Mouse (Mus musculus) intestine, embryonic 14.5 days (tissue): ENCODE data around the gene Naa38. TPM values are rescaled to one million over a fixed set of nuclear protein-coding genes. Genes with fewer than 3 reads are reported as not detected.
A peak's percentile ranks its signal among the peaks of the same experiment; 100 is the strongest.

ENCODE experiments used
- ATAC-seq: fragments of 200-750 bp; cut with Nextera tagmentation; replicated peaks from 2 replicates; pipeline ENCODE4 v1.8.0; 2017; ENCODE audit warnings: low read depth, moderate number of reproducible peaks, moderate TSS enrichment, moderate library complexity; ENCODE audit not compliant: low FRiP score, low TSS enrichment
- DNase-seq: peaks from one replicate; pipeline ENCODE4 v3.0.0-alpha.2; 2018; ENCODE audit warnings: low spot score
- H3K27ac ChIP-seq: fragments of 300-500 bp; sonication (generic); 2 replicates; pipeline ENCODE4 v1.5.1; 2014; ENCODE audit warnings: low read depth, mild to moderate bottlenecking, control low read depth
- H3K27me3 ChIP-seq: fragments of 300-500 bp; sonication (generic); replicated peaks from 2 replicates; pipeline ENCODE4 v1.6.1; 2014; ENCODE audit warnings: low read length, control low read depth; ENCODE audit not compliant: control insufficient read depth, insufficient read depth
- H3K36me3 ChIP-seq: fragments of 300-500 bp; sonication (generic); 2 replicates; pipeline ENCODE4 v1.6.1; 2014; ENCODE audit warnings: low read length, control low read depth; ENCODE audit not compliant: control insufficient read depth, insufficient read depth
- H3K4me1 ChIP-seq: fragments of 300-500 bp; sonication (generic); replicated peaks from 2 replicates; pipeline ENCODE4 v1.6.1; 2014; ENCODE audit warnings: low read length, control low read depth, mixed read lengths; ENCODE audit not compliant: control insufficient read depth, insufficient read depth
- H3K4me2 ChIP-seq: fragments of 300-500 bp; sonication (generic); 2 replicates; pipeline ENCODE4 v1.6.1; 2014; ENCODE audit warnings: low read length
- H3K4me3 ChIP-seq: fragments of 300-500 bp; sonication (generic); 2 replicates; pipeline ENCODE4 v1.5.1; 2014; ENCODE audit warnings: low read depth, low read length, control low read depth, mixed read lengths
- H3K9ac ChIP-seq: fragments of 300-500 bp; sonication (generic); 2 replicates; pipeline ENCODE4 v1.6.1; 2014; ENCODE audit warnings: mild to moderate bottlenecking, low read length
- H3K9me3 ChIP-seq: fragments of 300-500 bp; sonication (generic); 2 replicates; pipeline ENCODE4 v1.6.1; 2016; ENCODE audit warnings: low read length, control low read depth; ENCODE audit not compliant: control insufficient read depth
- WGBS: fragments of 180-500 bp; shearing (Covaris S2); extraction: QIAGEN DNeasy Blood & Tissue Kit; methylation state at CpG from one replicate; pipeline ENCODE4 v1.1.7; 2014; 5-methylcytosine and 5-hydroxymethylcytosine counted together
- polyA plus RNA-seq: library from polyadenylated mRNA; unstranded; fragments of >200 nt; fragmentation: Nextera tagmentation; extraction: Ambion mirVana; gene quantifications from 2 replicates; pipeline ENCODE4 v1.2.1, GENCODE M21; 2014

Gene Naa38
- polyA plus RNA-seq, 1 experiment from 2014 or later: 197 TPM

- H3K9me3 ChIP-seq: no peaks in the 10 kb centered on the region
- peaks cover 26% of the 10 kb centered on the region for H3K4me1 ChIP-seq
- H3K27ac ChIP-seq: peak overlapping the region; percentile 64
- H3K9ac ChIP-seq: no peak overlapping the region
- peak overlapping the region; percentile 38; the same call in 1 of the 2 replicates for H3K4me2 ChIP-seq
- ATAC-seq (no peak), DNase-seq (no peak)
- 40% methylated on average over 12 of the region's 12 CpGs for WGBS
- no peaks in the 10 kb centered on the region for H3K27me3 ChIP-seq
- H3K36me3 ChIP-seq: peaks cover 21% of the 10 kb centered on the region
- no peak overlapping the region for H3K4me3 ChIP-seq
Measured at GRCm38 (mm10) chr11:69371601-69372000, 23.7 kb upstream of the Naa38 start.

- Histone ChIP-seq H3K27ac (peak overlapping the region; percentile 64), H3K4me2 (peak overlapping the region; percentile 24; the same call in 1 of the 2 replicates), H3K4me1 (peaks cover 25% of the 10 kb centered on the region), H3K4me3 (no peak overlapping the region), H3K9ac (no peak overlapping the region), H3K36me3 (peaks cover 27% of the 10 kb centered on the region), H3K9me3 (no peaks in the 10 kb centered on the region), H3K27me3 (no peaks in the 10 kb centered on the region)
- 31% methylated on average over 12 of the region's 12 CpGs for WGBS
- ATAC-seq (no peak), DNase-seq (peak; percentile 60)
Measured at GRCm38 (mm10) chr11:69372056-69372779, 23.1 kb upstream of the Naa38 start.

- Histone ChIP-seq H3K9ac (no peak overlapping the region), H3K27ac (peak overlapping the region; percentile 64; the same call in 1 of the 2 replicates), H3K36me3 (peaks cover 28% of the 10 kb centered on the region), H3K4me3 (no peak overlapping the region), H3K9me3 (no peaks in the 10 kb centered on the region), H3K4me2 (peak overlapping the region; percentile 24; the same call in 1 of the 2 replicates), H3K27me3 (no peaks in the 10 kb centered on the region), H3K4me1 (peaks cover 24% of the 10 kb centered on the region)
- no peak for ATAC-seq
- 58% methylated on average over 3 of the region's 3 CpGs for WGBS
- DNase-seq: no peak
Measured at GRCm38 (mm10) chr11:69372780-69373170, 22.5 kb upstream of the Naa38 start.

- peaks cover 28% of the 10 kb centered on the region for H3K36me3 ChIP-seq
- ATAC-seq (no peak), DNase-seq (no peak)
- no peak overlapping the region for H3K9ac ChIP-seq
- no peak overlapping the region for H3K4me2 ChIP-seq
- H3K27ac ChIP-seq: no peak overlapping the region
- no peak overlapping the region for H3K4me3 ChIP-seq
- H3K27me3 ChIP-seq: no peaks in the 10 kb centered on the region
- no peaks in the 10 kb centered on the region for H3K9me3 ChIP-seq
- peaks cover 24% of the 10 kb centered on the region for H3K4me1 ChIP-seq
- 92% methylated on average over 16 of the region's 16 CpGs for WGBS
Measured at GRCm38 (mm10) chr11:69373223-69373965, 21.9 kb upstream of the Naa38 start.

- DNase-seq (no peak), ATAC-seq (no peak)
- no peak overlapping the region for H3K27ac ChIP-seq
- H3K9ac ChIP-seq: no peak overlapping the region
- peaks cover 22% of the 10 kb centered on the region for H3K4me1 ChIP-seq
- 85% methylated on average over 4 of the region's 4 CpGs for WGBS
- H3K4me2 ChIP-seq: no peak overlapping the region
- no peaks in the 10 kb centered on the region for H3K9me3 ChIP-seq
- H3K36me3 ChIP-seq: peaks cover 28% of the 10 kb centered on the region
- no peaks in the 10 kb centered on the region for H3K27me3 ChIP-seq
- no peak overlapping the region for H3K4me3 ChIP-seq
Measured at GRCm38 (mm10) chr11:69375646-69376045, 19.6 kb upstream of the Naa38 start.

- ATAC-seq (no peak), DNase-seq (no peak)
- H3K4me3 ChIP-seq: no peak overlapping the region
- no peak overlapping the region for H3K4me2 ChIP-seq
- no peak overlapping the region for H3K27ac ChIP-seq
- 65% methylated on average over 3 of the region's 3 CpGs for WGBS
- H3K9ac ChIP-seq: no peak overlapping the region
- H3K36me3 ChIP-seq: peaks cover 28% of the 10 kb centered on the region
- H3K9me3 ChIP-seq: no peaks in the 10 kb centered on the region
- H3K27me3 ChIP-seq: no peaks in the 10 kb centered on the region
- H3K4me1 ChIP-seq: peaks cover under 1% of the 10 kb centered on the region; the same call in 1 of the 2 replicates
Measured at GRCm38 (mm10) chr11:69377766-69378165, 17.5 kb upstream of the Naa38 start.

GRCm38 (mm10) chr11:69379600-69379999, 15.7 kb upstream of the Naa38 start:
- Histone ChIP-seq H3K27ac (no peak overlapping the region), H3K4me2 (no peak overlapping the region), H3K9me3 (no peaks in the 10 kb centered on the region), H3K4me3 (no peak overlapping the region), H3K4me1 (no peaks in the 10 kb centered on the region), H3K9ac (no peak overlapping the region), H3K27me3 (no peaks in the 10 kb centered on the region), H3K36me3 (0 out of 2 replicates have a peak, but pooled peaks cover 17% of the 10 kb centered on the region)
- DNase-seq: no peak
- no peak for ATAC-seq
- WGBS: 86% methylated on average over 3 of the region's 3 CpGs

- H3K4me2 ChIP-seq: no peak overlapping the region
- no peaks in the 10 kb centered on the region for H3K9me3 ChIP-seq
- 76% methylated on average over 6 of the region's 6 CpGs for WGBS
- no peak overlapping the region for H3K27ac ChIP-seq
- DNase-seq: no peak
- no peak overlapping the region for H3K4me3 ChIP-seq
- H3K27me3 ChIP-seq: no peaks in the 10 kb centered on the region
- 0 out of 2 replicates have a peak, but pooled peaks cover 9% of the 10 kb centered on the region for H3K36me3 ChIP-seq
- H3K4me1 ChIP-seq: no peaks in the 10 kb centered on the region
- H3K9ac ChIP-seq: no peak overlapping the region
- no peak for ATAC-seq
Measured at GRCm38 (mm10) chr11:69381356-69381755, 13.9 kb upstream of the Naa38 start.
